Mouse (Mus musculus): ENCODE measurements around the gene Lap3. TPM values are rescaled to one million over a fixed set of nuclear protein-coding genes. Genes with fewer than 3 reads are reported as not detected.

Gene Lap3
- total RNA-seq (2023): 24.1 TPM

DNA sequence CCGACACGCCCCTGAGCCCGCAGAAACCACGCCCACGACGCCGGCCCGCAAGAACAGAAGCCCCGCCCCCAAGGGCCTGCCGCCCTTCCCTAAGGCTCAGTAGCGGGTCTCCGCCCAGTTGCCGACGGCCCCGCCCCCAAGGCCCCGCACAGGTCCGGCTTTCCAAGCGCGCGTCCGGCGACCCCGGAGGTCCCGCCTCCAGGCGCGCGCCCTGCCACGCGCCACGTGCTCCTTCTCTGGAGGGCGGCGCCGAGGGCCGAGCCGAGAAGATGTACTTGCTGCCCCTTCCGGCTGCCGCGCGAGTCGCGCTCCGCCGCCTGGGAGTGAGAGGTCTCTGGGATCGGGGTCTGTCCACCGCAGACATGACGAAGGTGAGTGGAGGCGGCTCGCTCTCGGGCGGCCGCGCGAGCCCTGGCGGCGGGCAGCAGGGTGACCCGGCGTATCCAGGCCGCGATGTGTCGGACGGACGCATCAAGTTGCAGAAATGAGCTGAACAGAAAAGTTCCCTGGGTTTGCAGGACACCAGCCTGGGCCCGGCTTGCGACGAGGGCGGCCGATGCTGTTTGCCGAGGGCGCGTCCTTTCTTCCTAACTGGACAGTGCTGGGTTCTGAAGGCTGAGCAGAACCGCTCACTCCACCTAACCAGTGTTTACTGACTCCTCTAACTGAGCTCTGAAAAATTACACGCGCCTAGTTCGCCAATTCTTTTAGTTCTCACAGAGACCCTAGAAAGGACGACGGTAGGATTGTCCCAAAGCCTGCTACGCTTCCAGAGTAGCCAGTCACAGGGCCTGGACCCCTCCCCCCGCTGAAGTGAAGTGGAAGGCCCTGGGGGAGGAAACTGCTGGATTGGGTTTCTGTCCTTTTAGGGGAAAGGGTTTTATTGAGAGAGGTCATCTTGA lies at the start of gene Lap3:
Lap3 (plus strand) TSS at position 184 of the 902 bp plus-strand sequence.

DNA sequence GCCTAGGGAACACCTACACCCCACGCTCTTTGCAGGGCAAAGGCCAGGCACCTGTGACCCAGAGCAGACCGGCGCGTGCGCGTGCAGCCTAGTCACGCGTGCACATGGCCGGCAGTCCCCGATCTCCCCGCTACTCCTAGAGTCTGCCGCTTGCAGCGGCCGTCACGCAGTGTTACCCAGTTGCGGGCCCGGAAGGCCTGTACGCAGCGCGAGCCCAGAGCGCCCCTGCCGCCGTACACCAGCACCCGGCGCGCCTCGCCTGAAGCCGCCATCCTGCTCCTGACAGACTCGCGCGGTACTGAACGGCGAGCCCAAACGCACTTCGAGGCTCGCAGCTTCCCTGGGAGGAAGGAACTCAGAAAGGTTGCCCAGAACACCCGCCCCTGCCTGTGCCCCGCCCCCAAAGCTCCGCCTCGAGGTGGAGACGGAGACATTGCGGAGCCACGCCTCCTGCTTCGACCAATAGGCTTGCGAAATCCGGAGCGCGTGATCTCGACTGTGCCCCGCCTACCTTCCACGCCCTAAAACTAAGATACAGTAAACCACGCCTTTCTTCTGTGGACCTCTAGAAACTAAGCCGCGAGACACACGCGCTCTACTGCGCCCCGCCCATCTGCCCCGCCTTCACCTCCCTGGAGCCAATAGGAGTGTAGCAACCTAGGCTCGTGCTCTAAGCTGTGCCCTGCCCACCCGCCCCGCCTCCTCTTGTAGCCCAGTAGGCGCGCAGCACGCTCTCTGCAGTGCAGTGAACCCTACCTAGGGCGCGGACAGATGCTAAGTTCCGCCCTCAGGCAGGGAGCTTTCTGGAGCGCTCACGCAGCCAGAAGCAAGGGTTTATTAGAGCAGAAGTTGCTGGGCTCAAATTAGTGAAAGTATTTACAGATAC lies 43.1 kb upstream of the Lap3 start, which contains the start of gene Qdpr:
Qdpr (minus strand) TSS at position 406 of the 886 bp plus-strand sequence.

DNA sequence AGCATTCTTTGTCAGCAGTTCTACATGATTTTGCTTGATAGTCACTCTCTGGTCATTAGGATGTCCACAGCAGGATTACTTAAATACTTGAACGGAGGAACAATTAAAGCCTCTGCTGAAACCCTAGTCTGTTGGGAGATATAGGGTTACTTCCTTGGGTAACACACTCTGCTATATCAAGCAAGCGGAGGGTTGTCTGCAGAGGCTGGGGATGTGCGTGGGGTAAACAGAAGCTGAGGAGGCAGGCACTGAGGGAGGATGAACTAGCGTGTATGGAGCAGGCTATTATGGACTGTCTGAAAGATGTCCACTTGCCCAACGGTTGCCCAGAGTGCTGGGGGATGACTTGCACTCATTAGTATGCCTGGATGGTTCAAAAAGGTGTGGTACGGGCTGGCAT lies 39.7 kb upstream of the Lap3 start, which contains the start of gene Clrn2:
Clrn2 (plus strand) TSS at position 301 of the 400 bp plus-strand sequence.

DNA sequence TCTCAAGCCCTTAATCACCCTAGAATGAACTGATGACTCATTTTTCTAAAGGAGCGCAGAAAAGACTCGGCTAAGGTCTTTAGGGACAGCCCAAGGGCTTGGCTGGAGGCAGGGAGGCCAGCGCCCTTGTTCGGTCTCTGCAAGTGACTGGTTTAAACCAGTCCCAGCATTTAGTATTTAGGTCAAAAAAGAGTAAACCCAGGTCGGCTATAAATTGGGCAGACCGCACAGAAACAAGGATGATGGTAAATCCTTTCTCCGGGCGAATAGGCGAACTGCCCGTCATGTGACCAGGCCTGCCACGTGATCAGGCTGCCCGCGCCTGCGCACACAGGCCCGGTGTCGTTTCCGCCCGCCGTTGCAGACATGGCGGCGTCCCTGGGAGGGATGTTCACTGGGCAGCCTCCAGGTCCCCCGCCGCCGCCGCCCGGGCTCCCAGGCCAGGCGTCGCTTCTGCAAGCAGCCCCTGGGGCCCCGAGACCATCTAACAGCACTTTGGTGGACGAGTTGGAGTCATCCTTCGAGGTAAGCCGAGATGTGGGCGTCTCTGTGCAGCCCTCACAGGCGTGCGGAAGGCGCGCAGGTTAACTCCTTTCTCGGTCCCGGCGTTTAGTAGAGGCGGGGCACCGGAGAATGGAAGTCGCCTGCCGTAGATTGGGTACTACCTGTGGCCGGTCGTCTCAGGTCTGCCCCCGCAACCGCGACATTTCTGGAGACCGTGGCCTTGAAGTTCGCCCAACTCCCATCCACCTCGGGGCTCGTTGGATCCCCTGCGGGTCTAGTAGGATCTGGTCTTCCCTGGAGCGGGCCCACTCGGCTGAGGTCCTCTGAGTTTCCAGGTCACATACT lies 27.0 kb downstream of the Lap3 start, which contains the start of gene Med28:
Med28 (plus strand) TSS at position 270 of the 849 bp plus-strand sequence.

Other genes with a start within 250 kb of the Lap3 start
- gene Qdpr, start 43.1 kb upstream of the Lap3 start, total RNA-seq (2023): 46.4 TPM
- not detected for gene Clrn2, start 39.6 kb upstream of the Lap3 start, total RNA-seq (2023)
- gene Med28, start 26.9 kb downstream of the Lap3 start, total RNA-seq (2023): 85.2 TPM
- 0.21 TPM for gene Fam184b, start 146.2 kb downstream of the Lap3 start, total RNA-seq (2023)
- gene Ncapg, start 176.5 kb downstream of the Lap3 start, total RNA-seq (2023): 0.86 TPM

All from CD4-positive naive resting alpha-beta T cell, adult 57 days (primary cell).